8 mouse cellular contexts compared by ENCODE assay signal in genomic region chr1:134555871-134556670, GRCm38 (mm10). TPM values are rescaled to one million over a fixed set of nuclear protein-coding genes. Genes with fewer than 3 reads are reported as not detected.
A peak's percentile ranks its signal among the peaks of the same experiment; 100 is the strongest.
DNase-seq lines count a peak whose midpoint lies in the region; ATAC-seq and TF ChIP-seq lines count a peak whose summit lies in the region.

No protein-coding gene starts in this region.

- peak overlapping the region; percentile 80 for H3K9ac ChIP-seq in limb, embryonic 15.5 days
- peak overlapping the region; percentile 85 for H3K9ac ChIP-seq in midbrain, embryonic 13.5 days (replicated peaks)

- WGBS in kidney, adult 2 months = under 1% methylated on average over 46 of the region's 46 CpGs
- under 1% methylated on average over 46 of the region's 46 CpGs for whole genome bisulfite sequencing in limb, embryonic 15.5 days
- WGBS in midbrain, embryonic 13.5 days = under 1% methylated on average over 45 of the region's 46 CpGs

- H3K9me3 ChIP-seq in limb, embryonic 15.5 days = no peaks in the 10 kb centered on the region
- H3K9me3 ChIP-seq in midbrain, embryonic 13.5 days = no peaks in the 10 kb centered on the region

- no peak for TF ChIP-seq CTCF in kidney, adult 2 months (conservative IDR thresholded peaks at IDR 0.05; ENCODE audit: insufficient read depth, insufficient read length, low read depth, low read length)

- DNase-seq in cerebellum, adult 8-10 months = peak; percentile 22
- no peak for DNase-seq in cerebellum, adult 9-10 months
- DNase-seq in frontal cortex, postnatal 25 days (ENCODE audit: low spot score in 2 of 2) = peak; percentile 25 to 48
- DNase-seq in kidney, adult 2 months = peak; percentile 10
- peak; percentile 49 for DNase-seq in splenic B cell, adult 2 months (ENCODE audit: low read depth, low spot score)

- H3K4me2 ChIP-seq in limb, embryonic 15.5 days = peak overlapping the region; percentile 84
- H3K4me2 ChIP-seq in midbrain, embryonic 13.5 days (replicated peaks) = peak overlapping the region; percentile 92

- H3K36me3 ChIP-seq in kidney, adult 2 months (ENCODE audit: control insufficient read depth, insufficient read depth, low read length) = no peaks in the 10 kb centered on the region
- no peaks in the 10 kb centered on the region for H3K36me3 ChIP-seq in limb, embryonic 15.5 days
- no peaks in the 10 kb centered on the region for H3K36me3 ChIP-seq in midbrain, embryonic 13.5 days
- H3K36me3 ChIP-seq in splenic B cell, adult 2 months (ENCODE audit: control insufficient read depth, insufficient read depth, low read length, poor library complexity, severe bottlenecking) = no peaks in the 10 kb centered on the region

- peaks cover 5% of the 10 kb centered on the region; the same call in 1 of the 2 replicates for H3K4me1 ChIP-seq in brown adipose tissue, adult 24 weeks (ENCODE audit: control insufficient read depth, insufficient read depth, insufficient read length, low read length)
- peaks cover 3% of the 10 kb centered on the region; the same call in 1 of the 2 replicates for H3K4me1 ChIP-seq in kidney, adult 2 months (ENCODE audit: control insufficient read depth, insufficient read depth, low read length)
- H3K4me1 ChIP-seq in limb, embryonic 15.5 days = peaks cover 16% of the 10 kb centered on the region
- H3K4me1 ChIP-seq in midbrain, embryonic 13.5 days (replicated peaks) = peaks cover 20% of the 10 kb centered on the region

- H3K27ac ChIP-seq in brown adipose tissue, adult 24 weeks (replicated peaks; ENCODE audit: low read depth, low read length) = no peak overlapping the region
- H3K27ac ChIP-seq in kidney, adult 2 months (ENCODE audit: insufficient read depth, low read depth, low read length) = peak overlapping the region; percentile 75; the same call in 1 of the 2 replicates
- peak overlapping the region; percentile 97 for H3K27ac ChIP-seq in limb, embryonic 15.5 days
- peak overlapping the region; percentile 96 for H3K27ac ChIP-seq in midbrain, embryonic 13.5 days

- ATAC-seq in limb, embryonic 15.5 days (ENCODE audit: insufficient number of reproducible peaks, low FRiP score, low TSS enrichment, low read depth) = peak; percentile 56
- peak; percentile 47 for ATAC-seq in midbrain, embryonic 13.5 days

- H3K4me3 ChIP-seq in brown adipose tissue, adult 24 weeks (ENCODE audit: insufficient read depth, low read depth, low read length) = peak overlapping the region; percentile 76
- peak overlapping the region; percentile 80 for H3K4me3 ChIP-seq in kidney, adult 2 months (ENCODE audit: insufficient read depth, low read depth, low read length)
- peak overlapping the region; percentile 68 for H3K4me3 ChIP-seq in limb, embryonic 15.5 days
- peak overlapping the region; percentile 66 for H3K4me3 ChIP-seq in midbrain, embryonic 13.5 days (replicated peaks)

- no peak for TF ChIP-seq POLR2A in kidney, adult 2 months (IDR thresholded peaks at IDR 0.05; ENCODE audit: low read depth, low read length)

- no peaks in the 10 kb centered on the region for H3K27me3 ChIP-seq in kidney, adult 2 months (replicated peaks; ENCODE audit: control insufficient read depth, insufficient read depth, low read length)
- no peaks in the 10 kb centered on the region for H3K27me3 ChIP-seq in limb, embryonic 15.5 days
- peaks cover 8% of the 10 kb centered on the region for H3K27me3 ChIP-seq in midbrain, embryonic 13.5 days
- no peaks in the 10 kb centered on the region for H3K27me3 ChIP-seq in splenic B cell, adult 2 months (ENCODE audit: control insufficient read depth, insufficient read depth, low read length, poor library complexity, severe bottlenecking)

RNA-seq across cellular contexts. Expression of gene Kdm5b, which starts 3.9 kb away (rescaled TPM):
- 6.8 and 8.9 TPM in 2 replicates for polyA plus RNA-seq in brown adipose tissue, adult 24 weeks (2012; ENCODE audit: insufficient read depth, insufficient read length, missing spikeins)
- 6.1 and 6.2 TPM in 2 replicates for polyA plus RNA-seq in kidney, adult 2 months (2012; rRNA removed)
- polyA plus RNA-seq in limb, embryonic 15.5 days (2015; fragmentation: Nextera tagmentation; extraction: Ambion mirVana) = 63.9 and 80.8 TPM in 2 replicates
- polyA plus RNA-seq in midbrain, embryonic 13.5 days (2015; fragmentation: Nextera tagmentation; extraction: Ambion mirVana) = 110 and 111 TPM in 2 replicates

RNA-seq across cellular contexts. Expression of gene Mgat4e, which starts 6.6 kb away (rescaled TPM):
- not detected in 2 replicates for polyA plus RNA-seq in brown adipose tissue, adult 24 weeks (2012; ENCODE audit: insufficient read depth, insufficient read length, missing spikeins)
- 0.11 TPM in 1 of 2 replicates, not detected in the other for polyA plus RNA-seq in kidney, adult 2 months (2012; rRNA removed)
- polyA plus RNA-seq in limb, embryonic 15.5 days (2015; fragmentation: Nextera tagmentation; extraction: Ambion mirVana) = 0.10 TPM in 1 of 2 replicates, not detected in the other
- polyA plus RNA-seq in midbrain, embryonic 13.5 days (2015; fragmentation: Nextera tagmentation; extraction: Ambion mirVana) = not detected in 2 replicates
